Mouse (Mus musculus) ES-E14 (cell line): ENCODE results near the gene Gpn1. TPM values are rescaled to one million over a fixed set of nuclear protein-coding genes. Genes with fewer than 3 reads are reported as not detected.
A peak's percentile ranks its signal among the peaks of the same experiment; 100 is the strongest.

ENCODE experiments used
- DNase-seq: peaks from one replicate; pipeline ENCODE4 v3.0.0-alpha.2; 2013; ENCODE audit warnings: low read depth, low spot score
- H3K27ac ChIP-seq: 2 replicates; pipeline ENCODE4 v1.5.1; 2012; ENCODE audit warnings: low read depth, mild to moderate bottlenecking, low read length, moderate library complexity, mixed read lengths; ENCODE audit not compliant: poor library complexity, insufficient read depth, severe bottlenecking
- H3K36me3 ChIP-seq: 2 replicates; pipeline ENCODE4 v1.6.1; 2012; ENCODE audit warnings: mild to moderate bottlenecking, low read length, moderate library complexity, mixed read lengths; ENCODE audit not compliant: control insufficient read depth, poor library complexity, insufficient read depth, severe bottlenecking
- H3K4me1 ChIP-seq, 2 experiments: fragments of 150-350 bp in 1 of 2; sonication (generic) in 1 of 2; 2 replicates each; pipeline ENCODE4 v1.6.1; 2012; ENCODE audit warnings: low read length in 2 of 2, mild to moderate bottlenecking in 1 of 2, mixed read lengths in 1 of 2; ENCODE audit not compliant: control insufficient read depth in 2 of 2, insufficient read depth in 2 of 2, poor library complexity in 1 of 2
- H3K4me3 ChIP-seq, 2 experiments: fragments of 150-350 bp in 1 of 2; sonication (generic) in 1 of 2; 2 replicates each; pipeline ENCODE4 v1.5.1; 2012; ENCODE audit warnings: low read length in 2 of 2, low read depth in 1 of 2, mild to moderate bottlenecking in 1 of 2, mixed read lengths in 1 of 2; ENCODE audit not compliant: insufficient read depth in 1 of 2, poor library complexity in 1 of 2, severe bottlenecking in 1 of 2
- H3K9ac ChIP-seq: 2 replicates; pipeline ENCODE4 v1.6.1; 2012; ENCODE audit warnings: low read depth, mild to moderate bottlenecking, low read length, mixed read lengths; ENCODE audit not compliant: poor library complexity, insufficient read depth, severe bottlenecking
- H3K9me3 ChIP-seq: fragments of 150-350 bp; sonication (generic); 2 replicates; pipeline ENCODE4 v1.6.1; 2012; ENCODE audit warnings: low read depth, mild to moderate bottlenecking, low read length; ENCODE audit not compliant: control insufficient read depth, insufficient read depth
- CHD2 ChIP-seq: IDR thresholded peaks from 2 replicates; pipeline ENCODE4 v1.6.1; 2014; ENCODE audit warnings: mild to moderate bottlenecking, low read depth, low read length, inconsistent platforms
- HCFC1 ChIP-seq: IDR thresholded peaks from 2 replicates; pipeline ENCODE4 v1.6.1; 2012; ENCODE audit warnings: low read length, inconsistent platforms, borderline replicate concordance; ENCODE audit not compliant: insufficient read depth
- MAFK ChIP-seq: IDR thresholded peaks from 2 replicates; pipeline ENCODE4 v1.6.1; 2014; ENCODE audit warnings: mild to moderate bottlenecking, low read depth, low read length, inconsistent platforms; ENCODE audit not compliant: insufficient read depth
- ZC3H11A ChIP-seq: IDR thresholded peaks from 2 replicates; pipeline ENCODE4 v1.6.1; 2012; ENCODE audit warnings: low read depth, mild to moderate bottlenecking, inconsistent platforms, low read length, borderline replicate concordance
- ZNF384 ChIP-seq: IDR thresholded peaks from 2 replicates; pipeline ENCODE4 v1.6.1; 2012; ENCODE audit warnings: low read depth, low read length, inconsistent platforms
- in situ Hi-C, 2 experiments: fragments of 600-800 bp; cut with MboI; formaldehyde crosslinking; loops; one replicate each; pipeline ENCODE4 v1.15.1; 2025; ENCODE audit warnings: low sequenced_read_pairs in 2 of 2, inconsistent platforms in 1 of 2; ENCODE audit not compliant: unreplicated experiment in 2 of 2
- total RNA-seq: library from RNA; depleted of rRNA; stranded (reverse); fragments of 300-350 nt; gene quantifications from 2 replicates; pipeline ENCODE4 v1.2.3, GENCODE M21; 2012; rRNA removed

Gpn1 gene
- total RNA-seq: 69.7 and 82.8 TPM in 2 replicates

- DNase-seq: peak; percentile 86
- no peak within 1 kb of the TSS for H3K27ac ChIP-seq
- H3K4me3 ChIP-seq: peak within 1 kb of the TSS; percentile 78 to 99
- peak within 1 kb of the TSS; percentile 79 for H3K9ac ChIP-seq
- no peaks in the 10 kb centered on the region for H3K9me3 ChIP-seq
- peaks cover 17% of the 10 kb centered on the region for H3K36me3 ChIP-seq
- 0 out of 2 replicates have a peak, but pooled peaks have one; percentile 54 for TF ChIP-seq HCFC1
- no peak for TF ChIP-seq ZNF384
- no peak for TF ChIP-seq ZC3H11A
- TF ChIP-seq MAFK: no peak
- TF ChIP-seq CHD2: peak; percentile 56; the same call in 1 of the 2 replicates
- H3K4me1 ChIP-seq: peaks cover 4% of the 10 kb centered on the region in 2 experiments; a peak in 3 of 4 replicates
- in situ Hi-C loops: no loop called here
Measured at GRCm38 (mm10) chr5:31494513-31495297, at the start of gene Gpn1. TSS of gene Gpn1 (plus strand) at chr5:31494741.

GRCm38 (mm10) chr5:31451336-31451735 lies 43.2 kb upstream of the Gpn1 start:
- no peaks in the 10 kb centered on the region for H3K9me3 ChIP-seq
- no peak overlapping the region for H3K9ac ChIP-seq
- DNase-seq: no peak
- H3K4me3 ChIP-seq: no peak overlapping the region
- H3K4me1 ChIP-seq: peaks cover 3% of the 10 kb centered on the region in 2 experiments; a peak in 2 of 4 replicates
- TF ChIP-seq MAFK: no peak
- TF ChIP-seq CHD2: no peak
- no peak for TF ChIP-seq ZNF384
- no peak for TF ChIP-seq ZC3H11A
- TF ChIP-seq HCFC1: no peak
- in situ Hi-C loops: no loop called here
- no peak overlapping the region for H3K27ac ChIP-seq
- H3K36me3 ChIP-seq: no peaks in the 10 kb centered on the region

GRCm38 (mm10) chr5:31451878-31452561 lies 42.5 kb upstream of the Gpn1 start, which contains the start of gene Zfp512:
TSS of gene Zfp512 (plus strand) at chr5:31452431.
- Histone ChIP-seq H3K36me3 (no peaks in the 10 kb centered on the region), H3K9ac (peak within 1 kb of the TSS; percentile 89), H3K27ac (peak within 1 kb of the TSS; percentile 76; the same call in 1 of the 2 replicates), H3K4me1 (peaks cover 3% of the 10 kb centered on the region in 2 experiments; a peak in 2 of 4 replicates), H3K9me3 (no peaks in the 10 kb centered on the region), H3K4me3 (peak within 1 kb of the TSS; percentile 79 to 92)
- in situ Hi-C loops: no loop called here
- peak; percentile 67; the same call in 1 of the 2 replicates for TF ChIP-seq HCFC1
- TF ChIP-seq MAFK: no peak
- no peak for TF ChIP-seq CHD2
- TF ChIP-seq ZC3H11A: no peak
- peak; percentile 84; the same call in 1 of the 2 replicates for TF ChIP-seq ZNF384
- DNase-seq: peak; percentile 97

GRCm38 (mm10) chr5:31452562-31452878 lies 42.0 kb upstream of the Gpn1 start:
- TF ChIP-seq ZNF384 (peak; percentile 96), CHD2 (no peak)
- peak overlapping the region; percentile 79 to 92 for H3K4me3 ChIP-seq
- peak overlapping the region; percentile 89 for H3K9ac ChIP-seq
- DNase-seq: no peak
- H3K9me3 ChIP-seq: no peaks in the 10 kb centered on the region
- no peaks in the 10 kb centered on the region for H3K36me3 ChIP-seq
- in situ Hi-C loops: no loop called here
- peak overlapping the region; percentile 76; the same call in 1 of the 2 replicates for H3K27ac ChIP-seq
- peaks cover 3% of the 10 kb centered on the region in 2 experiments; a peak in 2 of 4 replicates for H3K4me1 ChIP-seq
